Mouse (Mus musculus) granulocyte monocyte progenitor cell, adult 5-6 weeks (primary cell): ENCODE results near the gene Cldn24. TPM values are rescaled to one million over a fixed set of nuclear protein-coding genes. Genes with fewer than 3 reads are reported as not detected.

Experiments
- ATAC-seq: replicated peaks from 2 replicates; pipeline ENCODE4 v1.8.0; 2016; ENCODE audit warnings: mild to moderate bottlenecking, moderate TSS enrichment, inconsistent platforms; ENCODE audit not compliant: poor library complexity, severe bottlenecking
- total RNA-seq, 2 experiments: library from RNA; stranded (forward) in 1 of 2; stranded (reverse) in 1 of 2; fragments of 200-712, 200-1000 nt in 1 of 2; fragments of >200 nt in 1 of 2; fragmentation: Nextera tagmentation in 1 of 2; gene quantifications; 2 replicates each; pipeline ENCODE4 v1.2.3; 2014 to 2017

The Cldn24 gene
- total RNA-seq (2014; fragmentation: Nextera tagmentation): not detected in 2 replicates
- total RNA-seq (2017): not detected in 2 replicates

DNA sequence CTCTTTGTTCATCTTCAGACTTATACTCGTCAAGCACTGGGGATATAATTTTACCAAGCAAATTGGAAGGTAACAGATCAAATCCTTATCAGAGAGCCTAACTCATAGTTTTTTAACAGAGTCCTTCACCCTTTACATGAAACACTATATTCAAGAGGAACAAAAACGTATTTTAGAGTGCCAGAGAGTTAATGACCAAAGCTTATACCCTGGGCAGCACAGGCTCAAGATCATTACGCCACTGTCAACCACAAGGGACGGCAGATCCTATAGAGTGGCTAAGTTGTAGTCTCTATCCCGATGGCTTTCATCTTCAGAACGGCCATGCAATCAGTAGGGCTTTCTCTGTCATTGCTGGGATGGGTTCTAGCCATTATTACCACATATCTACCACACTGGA, at the start of gene Cldn24:
Gene Cldn24, plus strand, starts transcription at position 301 of the 400 bp plus-strand sequence.
- no peak for ATAC-seq

DNA sequence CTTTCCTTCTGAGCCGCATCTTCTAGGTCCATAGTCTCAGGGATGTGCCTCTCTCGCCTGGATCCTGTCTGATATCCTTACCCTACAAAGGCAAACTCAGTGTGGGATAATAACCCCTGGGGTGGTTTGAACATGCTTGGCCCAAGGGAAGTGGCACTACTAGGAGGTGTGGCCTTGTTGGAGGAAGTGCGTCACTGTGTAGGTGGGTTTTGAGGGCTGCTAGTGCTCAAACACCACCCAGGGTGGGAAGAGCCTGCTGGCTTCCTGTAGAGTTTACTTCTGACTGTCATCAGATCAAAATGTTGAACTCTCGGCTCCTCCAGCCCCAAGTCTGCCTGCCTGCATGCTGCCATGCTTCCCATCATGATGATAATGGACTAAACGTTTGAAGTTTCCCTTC, 49.0 kb upstream of the Cldn24 start:
- no peak for ATAC-seq

DNA sequence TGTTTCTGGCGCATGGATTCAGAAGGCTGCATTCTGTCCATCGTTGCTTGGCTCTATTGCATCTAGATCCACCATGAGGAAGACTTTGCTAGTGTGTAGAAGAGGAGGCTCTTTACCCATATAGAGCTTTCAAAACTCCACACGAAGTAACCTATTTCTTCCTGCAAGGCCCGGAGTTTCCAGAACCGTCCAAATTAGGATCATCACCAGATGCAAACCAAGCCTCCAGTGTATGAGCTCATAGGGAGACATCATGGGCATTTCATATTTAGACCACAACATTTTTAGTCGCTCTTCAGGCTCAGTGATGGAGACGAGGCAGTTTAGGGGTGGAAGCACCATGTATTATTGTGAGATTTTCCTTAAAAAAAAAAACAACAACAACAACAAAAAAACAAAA, 44.5 kb upstream of the Cldn24 start:
- ATAC-seq: no peak

- ATAC-seq: no peak
Observed at GRCm38 (mm10) chr8:47779589-47779988, 42.4 kb upstream of the Cldn24 start.

DNA sequence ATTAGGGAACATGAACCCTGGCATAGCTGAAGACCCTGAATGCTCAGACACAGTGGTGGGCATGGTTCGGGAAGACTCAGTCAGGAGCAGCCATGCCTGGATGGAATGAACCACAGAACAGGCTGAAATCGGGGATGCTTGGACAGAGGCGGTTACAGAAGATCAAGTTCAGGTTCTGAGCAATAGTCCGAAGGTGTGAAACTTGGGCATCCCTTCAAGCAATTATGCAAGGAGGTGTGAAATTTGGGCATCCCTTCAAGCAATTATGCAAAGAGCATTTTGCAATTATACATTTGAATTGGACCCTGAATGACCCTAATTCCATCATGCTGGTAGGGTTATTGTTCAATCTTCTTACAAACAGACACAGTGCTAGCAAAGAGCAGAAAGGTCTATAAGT, 40.1 kb upstream of the Cldn24 start:
- ATAC-seq: no peak

- no peak for ATAC-seq
Observed at GRCm38 (mm10) chr8:47783544-47783943, 38.4 kb upstream of the Cldn24 start.

DNA sequence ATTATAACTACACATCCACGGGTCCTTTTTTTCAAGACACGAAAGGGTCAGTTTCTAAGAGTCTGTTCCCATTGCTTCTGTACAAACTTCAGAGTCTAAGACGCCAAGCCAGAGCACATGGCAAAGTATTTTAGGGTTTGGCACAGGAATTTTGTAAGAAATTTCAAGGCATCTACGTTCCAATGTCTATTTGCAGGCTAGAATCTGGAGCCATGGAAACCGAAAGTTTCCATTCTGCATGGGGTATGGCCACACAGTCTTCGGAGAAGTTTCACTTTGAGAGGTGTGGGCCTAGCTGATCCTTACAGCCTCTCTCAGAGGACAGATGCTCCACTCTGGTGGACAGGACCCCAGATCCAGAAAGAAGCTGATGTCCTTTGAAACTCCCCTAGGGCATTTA, 38.0 kb upstream of the Cldn24 start:
- ATAC-seq: no peak

DNA sequence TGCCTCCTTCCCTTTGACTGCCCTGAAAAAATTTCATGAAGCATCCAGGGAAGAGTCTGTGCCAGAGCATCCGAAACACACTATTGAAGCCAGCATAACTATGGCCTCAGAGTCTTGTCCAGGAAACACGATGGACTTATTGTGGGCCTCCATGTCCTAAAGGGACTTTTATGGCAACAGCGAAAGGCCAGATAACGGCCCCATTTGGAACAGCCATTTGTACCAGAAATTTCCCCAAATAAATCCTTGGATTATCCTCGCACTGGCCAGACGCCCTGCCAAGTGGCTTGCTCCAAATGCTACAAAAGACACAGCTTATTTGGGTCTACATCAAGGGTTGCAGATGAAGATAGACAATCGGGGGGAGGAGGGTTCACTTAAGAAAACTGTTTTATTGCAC, 37.5 kb upstream of the Cldn24 start:
- ATAC-seq: no peak

- no peak for ATAC-seq
Observed at GRCm38 (mm10) chr8:47786323-47786722, 35.6 kb upstream of the Cldn24 start.

DNA sequence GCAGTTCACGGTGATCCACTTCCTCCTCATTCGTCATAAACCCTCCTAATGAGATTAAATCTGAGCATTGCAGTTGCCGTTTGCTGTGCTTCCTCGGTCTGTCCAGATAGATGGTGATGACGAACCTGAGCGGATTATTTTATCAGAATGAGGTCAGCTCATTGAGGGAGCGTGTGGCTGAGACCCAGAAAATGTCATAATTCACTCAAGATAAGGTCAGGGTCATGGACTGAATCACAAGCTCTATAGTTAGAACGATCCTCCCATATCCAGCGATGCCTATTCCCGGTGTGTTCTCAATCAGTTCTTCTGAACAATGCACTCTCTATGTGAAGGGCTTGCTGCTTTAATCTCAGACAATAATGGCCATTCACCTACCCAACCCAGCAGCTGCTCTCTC, 34.2 kb upstream of the Cldn24 start:
- peak; percentile 20; the same call in 1 of the 2 replicates for ATAC-seq

DNA sequence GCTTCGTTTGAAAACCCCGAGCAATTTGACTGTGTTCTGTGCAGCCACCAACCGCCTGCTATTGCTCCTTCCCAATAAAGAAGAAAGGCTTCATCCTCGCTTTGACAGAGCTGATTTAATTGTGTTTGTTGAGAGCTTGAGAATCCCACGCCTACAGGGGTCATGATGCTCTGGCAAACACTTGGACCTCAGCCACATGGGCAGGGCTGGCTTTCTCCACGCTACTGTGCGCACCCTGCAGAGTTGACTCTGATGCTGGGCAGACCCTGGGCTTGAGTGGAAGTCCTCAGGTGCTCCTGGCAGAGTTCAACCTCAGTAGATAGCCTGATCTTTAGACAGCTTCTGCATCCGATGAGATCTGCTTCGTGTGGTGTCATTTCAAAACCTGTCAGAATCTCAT, 30.0 kb upstream of the Cldn24 start:
- no peak for ATAC-seq

GRCm38 (mm10) chr8:47799438-47799837, 22.5 kb upstream of the Cldn24 start:
- peak; percentile 44 for ATAC-seq

GRCm38 (mm10) chr8:47802349-47802748, 19.6 kb upstream of the Cldn24 start:
- ATAC-seq: no peak

DNA sequence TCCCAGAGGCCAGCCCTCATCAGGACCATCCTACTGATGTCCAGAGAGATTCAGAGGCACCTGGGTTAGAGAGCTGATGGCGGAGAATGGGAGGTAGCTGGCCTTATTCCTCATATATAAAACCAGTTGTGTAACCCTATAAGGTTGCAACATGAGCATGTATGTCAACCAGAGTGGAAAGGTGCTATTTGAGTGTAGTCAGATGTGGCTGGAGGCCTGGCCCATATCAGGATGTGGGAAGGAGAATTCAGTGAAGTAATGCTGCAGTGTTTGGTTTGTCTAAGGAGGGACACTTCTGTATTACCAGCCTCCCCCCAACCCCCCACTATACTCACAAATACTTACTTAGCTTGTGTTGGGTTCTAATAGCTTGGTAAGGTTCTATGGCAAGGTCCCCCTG, 17.7 kb upstream of the Cldn24 start:
- peak; percentile 55 for ATAC-seq

GRCm38 (mm10) chr8:47809970-47810665, 11.8 kb upstream of the Cldn24 start:
- no peak for ATAC-seq

DNA sequence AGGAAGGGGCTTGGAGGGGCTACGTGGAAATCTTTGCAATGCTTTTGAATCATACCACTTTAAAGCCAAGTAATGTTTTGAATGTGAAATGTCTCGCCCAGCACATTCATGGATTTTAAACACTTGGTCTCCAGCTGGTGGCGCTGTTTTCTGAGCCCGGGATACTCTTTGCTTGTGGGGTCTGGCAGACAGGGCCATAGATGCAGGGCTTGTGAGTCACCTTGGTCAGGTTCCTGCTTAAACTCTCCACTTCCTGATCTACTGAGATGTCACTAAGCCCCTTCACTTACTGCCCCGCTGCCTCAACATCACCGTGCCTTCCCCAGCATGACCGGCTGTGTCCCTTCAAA, 11.3 kb upstream of the Cldn24 start:
- ATAC-seq: no peak

DNA sequence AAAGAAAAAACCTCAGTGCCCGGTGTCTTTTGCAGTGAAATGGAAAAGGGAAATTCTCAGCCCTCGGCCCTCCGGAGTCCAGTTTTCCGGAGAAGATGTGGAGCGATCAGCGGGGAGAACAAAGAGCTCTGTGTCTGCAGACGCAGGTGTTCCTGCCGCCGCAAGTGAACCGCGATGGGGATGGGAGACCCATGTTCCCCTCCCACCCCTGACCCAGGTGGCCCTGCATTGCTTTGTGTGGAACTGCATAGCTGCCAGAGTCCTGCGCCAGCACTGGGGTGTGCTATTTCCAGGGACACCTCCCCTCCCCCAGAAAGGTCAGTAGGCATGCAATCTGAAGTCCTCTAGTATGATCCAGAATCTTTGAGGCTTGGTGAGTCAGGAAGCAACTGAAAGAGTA, 10.7 kb upstream of the Cldn24 start:
- ATAC-seq: no peak

DNA sequence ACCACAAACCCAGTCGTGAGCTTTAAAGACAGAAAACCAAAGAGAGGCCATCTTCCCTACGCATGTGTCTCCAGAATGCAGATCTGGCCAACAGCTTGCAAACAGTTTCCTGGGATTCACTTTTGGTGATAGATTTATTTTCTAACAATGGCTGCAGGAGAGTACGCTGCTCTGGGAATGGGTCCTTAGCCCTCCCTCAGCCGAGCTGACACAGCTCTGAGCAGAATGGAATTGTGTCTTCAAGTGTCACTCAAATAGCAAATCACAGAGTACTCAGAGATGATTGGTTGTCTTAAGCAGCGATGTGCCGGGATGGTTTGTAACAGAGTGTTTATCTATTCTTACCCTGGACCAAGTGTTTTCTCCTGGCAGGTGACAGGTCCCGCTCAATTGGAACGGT, 2.9 kb upstream of the Cldn24 start:
- no peak for ATAC-seq

DNA sequence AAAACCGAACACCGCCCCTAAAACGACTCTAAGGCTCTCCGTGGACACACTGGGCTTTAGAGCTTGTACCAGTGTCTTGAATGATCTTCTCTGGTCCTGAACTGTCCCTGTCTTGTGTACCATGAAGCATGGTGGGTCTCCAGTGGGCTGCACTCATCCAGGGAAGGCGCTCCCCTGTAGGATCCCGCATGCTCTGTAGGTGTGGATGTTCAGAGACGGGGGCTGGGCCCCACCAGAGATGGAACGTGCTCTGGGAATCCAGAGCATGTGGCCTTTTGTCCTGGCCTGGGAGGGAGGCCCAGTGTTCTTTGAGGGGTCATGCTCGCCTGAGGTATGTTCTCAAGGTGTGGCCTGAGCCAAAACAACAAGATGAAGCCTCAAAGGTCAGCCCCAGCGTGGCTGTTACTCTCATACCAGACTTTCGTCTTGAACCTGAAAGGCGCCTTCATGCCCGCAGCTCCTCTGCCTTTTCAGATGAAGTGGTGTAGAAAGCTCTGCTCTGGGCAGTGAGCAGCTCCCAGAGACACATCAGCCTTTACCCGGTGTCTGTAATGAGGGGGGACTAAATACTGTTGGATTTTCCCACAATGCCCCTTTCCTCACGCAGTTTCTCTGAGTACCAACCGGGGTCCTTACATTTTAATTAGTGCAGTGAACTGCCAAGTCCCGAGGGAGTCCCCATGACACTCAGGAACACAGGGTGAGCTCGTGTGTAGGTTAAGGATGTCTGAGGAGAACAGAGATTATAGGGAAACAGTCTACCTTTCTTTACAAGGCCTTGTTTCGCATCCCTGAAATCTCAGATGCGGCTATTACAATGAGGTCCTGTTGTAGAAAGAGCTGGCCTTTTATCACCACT, 800 bp upstream of the Cldn24 start:
- no peak for ATAC-seq

GRCm38 (mm10) chr8:47822541-47822940, 598 bp downstream of the Cldn24 start:
- ATAC-seq: 0 out of 2 replicates have a peak, but pooled peaks have one; percentile 7

DNA sequence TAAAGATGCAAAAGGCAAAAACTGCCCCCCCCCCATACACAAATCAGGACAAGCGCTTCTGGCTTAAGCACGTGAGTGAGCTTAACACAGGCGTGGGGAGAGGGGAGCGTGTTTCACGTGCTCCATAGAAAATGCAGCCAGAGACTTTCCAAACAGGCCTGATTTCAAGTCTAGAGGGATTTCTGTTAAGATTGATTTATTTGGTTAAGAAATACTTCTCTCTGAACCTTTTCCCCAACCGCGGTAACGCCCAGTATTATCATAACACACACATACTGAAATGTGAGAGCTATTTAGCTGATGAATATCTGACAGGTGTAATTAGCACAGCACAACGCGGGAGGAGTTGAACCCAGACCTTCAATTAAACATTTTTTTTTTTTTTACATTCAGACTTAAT, 1.8 kb downstream of the Cldn24 start:
- ATAC-seq: no peak

DNA sequence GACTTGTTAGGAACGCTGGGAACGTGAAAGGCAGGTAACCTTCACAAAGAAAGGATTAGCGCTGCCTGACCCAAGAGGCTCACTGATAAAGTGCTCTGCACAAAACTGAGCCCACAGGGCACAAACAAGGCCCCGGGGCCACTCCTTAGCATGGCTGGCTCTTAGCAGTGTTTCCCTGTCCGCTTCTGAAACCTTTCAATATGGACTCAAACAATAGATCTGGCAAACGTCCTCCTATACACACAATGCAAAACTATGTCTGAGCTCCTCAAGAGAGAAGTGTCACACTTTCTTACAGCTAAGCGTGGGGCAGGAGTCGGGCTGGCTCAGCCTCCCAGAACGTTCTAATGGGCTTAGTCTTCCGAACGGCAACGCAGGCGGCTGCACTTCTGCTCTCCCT, 2.2 kb downstream of the Cldn24 start, which contains the start of gene Cldn22:
Gene Cldn22, plus strand, starts transcription at position 301 of the 400 bp plus-strand sequence.
- ATAC-seq: no peak
